Mouse (Mus musculus): Measurements from ENCODE around the gene 4931406P16Rik.

- TF ChIP-seq CTCF (IDR thresholded peaks at IDR 0.05; ENCODE audit: insufficient read depth, low read depth, low read length) (no peak), POLR2A (IDR thresholded peaks at IDR 0.05; ENCODE audit: insufficient read depth, low read depth, low read length) (no peak)
These were observed 4.1 kb downstream of the 4931406P16Rik start for GRCm38 (mm10) chr7:34309186-34309764.
